Mouse (Mus musculus) monocyte, adult 59 days (primary cell): ENCODE measurements around the gene Olfr56. TPM values are rescaled to one million over a fixed set of nuclear protein-coding genes. Genes with fewer than 3 reads are reported as not detected.

Experiments
- total RNA-seq, 2 experiments: library from RNA; stranded (reverse); gene quantifications; one replicate each; pipeline ENCODE4 v1.2.4; 2023

Gene Olfr56
- under 1 TPM; 0.16 to 0.30 TPM for total RNA-seq

GRCm38 (mm10) chr11:48978240-48978939 lies at the start of gene Olfr56:
Olfr56 (plus strand) TSS chr11:48978889.

GRCm38 (mm10) chr11:48946090-48946489 lies 32.6 kb upstream of the Olfr56 start, which contains the start of gene Psme2b:
Psme2b (minus strand) TSS chr11:48946190.

GRCm38 (mm10) chr11:48979251-48979650 lies 562 bp downstream of the Olfr56 start, which contains the start of gene 9930111J21Rik1:
9930111J21Rik1 (minus strand) TSS chr11:48979398.

GRCm38 (mm10) chr11:48991740-48992520 lies 13.2 kb downstream of the Olfr56 start, which contains the start of gene Gm12185:
Gm12185 (minus strand) TSS chr11:48992226.

GRCm38 (mm10) chr11:48994018-48994417 lies 15.3 kb downstream of the Olfr56 start, which contains the start of gene Tgtp1:
Tgtp1 (minus strand) TSS chr11:48994172.

GRCm38 (mm10) chr11:49051093-49051891 lies 72.6 kb downstream of the Olfr56 start, which contains the start of gene 9930111J21Rik2:
9930111J21Rik2 (minus strand) TSS chr11:49051242.

GRCm38 (mm10) chr11:49063713-49064469 lies 85.2 kb downstream of the Olfr56 start, which contains the start of gene Tgtp2:
Tgtp2 (minus strand) TSS chr11:49064206.

GRCm38 (mm10) chr11:49076001-49076757 lies 97.5 kb downstream of the Olfr56 start, which contains the start of gene Ifi47:
Ifi47 (plus strand) TSS chr11:49076587.

GRCm38 (mm10) chr11:49114774-49115173 lies 136.1 kb downstream of the Olfr56 start, which contains the start of gene Olfr1396:
Olfr1396 (minus strand) TSS chr11:49114874.

GRCm38 (mm10) chr11:49141974-49142373 lies 163.3 kb downstream of the Olfr56 start, which contains the start of gene Olfr1395:
Olfr1395 (plus strand) TSS chr11:49142274.

GRCm38 (mm10) chr11:49154077-49154476 lies 175.4 kb downstream of the Olfr56 start, which contains the start of gene Olfr1394:
Olfr1394 (plus strand) TSS chr11:49154377.

Other genes starting within 250 kb of the Olfr56 start
- gene Rack1, start 178.6 kb upstream of the Olfr56 start, total RNA-seq = 1,000 to 10,000 TPM; 1,060 to 1,070 TPM
- gene Trim41, start 161.5 kb upstream of the Olfr56 start, total RNA-seq = 10 to 100 TPM; 74.4 to 78.6 TPM
- 10 to 100 TPM in 1 of 2 experiments, 1 to 10 TPM in 1; 6.3 to 10.6 TPM for gene Trim7, start 152.7 kb upstream of the Olfr56 start, total RNA-seq
- gene Gm12184, start 152.2 kb upstream of the Olfr56 start, total RNA-seq = 1 to 10 TPM in 1 of 2 experiments, not detected in 1; 3.0 TPM
- gene Irgm1, start 107.2 kb upstream of the Olfr56 start, total RNA-seq = 10 to 100 TPM; 53.7 to 58.0 TPM
- 10 to 100 TPM; 23.9 to 28.3 TPM for gene Gm5431, start 76.7 kb upstream of the Olfr56 start, total RNA-seq
- gene Psme2b, start 32.7 kb upstream of the Olfr56 start, total RNA-seq = 10 to 100 TPM; 30.1 to 40.0 TPM
- gene 9930111J21Rik1, start 509 bp downstream of the Olfr56 start, total RNA-seq = 10 to 100 TPM; 64.7 to 68.6 TPM
- gene Gm12185, start 13.3 kb downstream of the Olfr56 start, total RNA-seq = 10 to 100 TPM; 15.7 to 18.9 TPM
- 1 to 10 TPM in 1 of 2 experiments, not detected in 1; 2.6 TPM for gene Tgtp1, start 15.3 kb downstream of the Olfr56 start, total RNA-seq
- 100 to 1,000 TPM in 1 of 2 experiments, 10 to 100 TPM in 1; 77.6 to 104 TPM for gene 9930111J21Rik2, start 72.4 kb downstream of the Olfr56 start, total RNA-seq
- gene Tgtp2, start 85.3 kb downstream of the Olfr56 start, total RNA-seq = 10 to 100 TPM in 1 of 2 experiments, 1 to 10 TPM in 1; 6.6 to 10.3 TPM
- gene Ifi47, start 97.7 kb downstream of the Olfr56 start, total RNA-seq = 10 to 100 TPM; 89.2 to 92.9 TPM
- not detected for gene Olfr1396, start 136.0 kb downstream of the Olfr56 start, total RNA-seq
- not detected for gene Olfr1395, start 163.4 kb downstream of the Olfr56 start, total RNA-seq
- not detected for gene Olfr1394, start 175.5 kb downstream of the Olfr56 start, total RNA-seq
- gene Btnl9, start 208.3 kb downstream of the Olfr56 start, total RNA-seq = under 1 TPM in 1 of 2 experiments, not detected in 1; 0.16 TPM
- gene Zfp62, start 224.4 kb downstream of the Olfr56 start, total RNA-seq = 10 to 100 TPM; 63.6 to 68.3 TPM